13 mouse cellular contexts compared by ENCODE assay signal in genomic region chr14:58174512-58174911, GRCm38 (mm10).
"Had no signal": no experiment of that assay in that cellular context is flagged by ENCODE, and none has a peak within 500 bp of the region (broad histone marks: within the 10 kb centered on the region; RNA-seq: fewer than 3 reads in every experiment).

No protein-coding gene starts in this region.

- H3K27ac ChIP-seq: hindbrain, postnatal 0 days; limb, embryonic 13.5 days; liver, embryonic 14.5 days; midbrain, embryonic 12.5 days; neural tube, embryonic 15.5 days had no signal

- H3K9me3 ChIP-seq: midbrain, embryonic 12.5 days had no signal

- H3K9ac ChIP-seq: limb, embryonic 13.5 days; liver, embryonic 14.5 days; lung, embryonic 14.5 days; midbrain, embryonic 12.5 days; neural tube, embryonic 15.5 days had no signal

- H3K4me1 ChIP-seq: midbrain, embryonic 12.5 days; neural tube, embryonic 15.5 days had no signal

- H3K4me2 ChIP-seq: limb, embryonic 13.5 days; lung, embryonic 14.5 days; midbrain, embryonic 12.5 days; neural tube, embryonic 15.5 days had no signal

- DNase-seq: kidney, adult 11 months; kidney, postnatal 14 days; left cerebral cortex, postnatal 4 days; lung, embryonic 14.5 days; right cerebral cortex, adult 18-20 months; thymus, adult 18-20 months; thymus, postnatal 14 days had no signal

- H3K36me3 ChIP-seq: limb, embryonic 13.5 days; midbrain, embryonic 12.5 days; neural tube, embryonic 15.5 days had no signal

- H3K27me3 ChIP-seq: limb, embryonic 13.5 days; midbrain, embryonic 12.5 days; neural tube, embryonic 15.5 days had no signal

- H3K4me3 ChIP-seq: limb, embryonic 13.5 days; midbrain, embryonic 12.5 days; myocyte; neural tube, embryonic 15.5 days had no signal

- ATAC-seq: hindbrain, postnatal 0 days had no signal
